Mouse (Mus musculus) MEL (cell line): ENCODE measurements around the gene Prkcq. TPM values are rescaled to one million over a fixed set of nuclear protein-coding genes. Genes with fewer than 3 reads are reported as not detected.

Experiments used
- DNase-seq: peaks from one replicate; pipeline ENCODE4 v3.0.0; 2011; ENCODE audit warnings: low read depth, low spot score
- H3K27ac ChIP-seq: 2 replicates; pipeline ENCODE4 v1.5.1; 2012; ENCODE audit warnings: low read depth, mild to moderate bottlenecking, control low read depth, low read length, moderate library complexity; ENCODE audit not compliant: control insufficient read depth
- H3K27me3 ChIP-seq, 2 experiments: fragments of 150-350 bp in 1 of 2; sonication (generic) in 1 of 2; 2 replicates each; pipeline ENCODE4 v1.6.1; 2012; ENCODE audit warnings: low read length in 2 of 2, mild to moderate bottlenecking in 2 of 2, improper control_type of control experiment in 1 of 2, moderate library complexity in 1 of 2; ENCODE audit not compliant: insufficient read depth in 2 of 2, control insufficient read depth in 1 of 2
- H3K36me3 ChIP-seq, 2 experiments: 2 replicates each; pipeline ENCODE4 v1.6.1; 2012 to 2014; ENCODE audit warnings: low read length in 2 of 2, improper control_type of control experiment in 1 of 2, inconsistent platforms in 1 of 2, mild to moderate bottlenecking in 1 of 2; ENCODE audit not compliant: insufficient read depth in 2 of 2, control insufficient read depth in 1 of 2
- H3K4me1 ChIP-seq, 2 experiments: fragments of 150-350 bp in 1 of 2; sonication (generic) in 1 of 2; 2 replicates each; pipeline ENCODE4 v1.6.1; 2012; ENCODE audit warnings: low read length in 2 of 2, improper control_type of control experiment in 1 of 2, mild to moderate bottlenecking in 1 of 2; ENCODE audit not compliant: insufficient read depth in 2 of 2, control insufficient read depth in 1 of 2
- H3K4me3 ChIP-seq, 2 experiments: fragments of 150-350 bp in 1 of 2; sonication (generic) in 1 of 2; 2 replicates each; pipeline ENCODE4 v1.5.1; 2012; ENCODE audit warnings: low read depth in 2 of 2, low read length in 2 of 2, mild to moderate bottlenecking in 2 of 2, moderate library complexity in 2 of 2, control low read depth in 1 of 2, improper control_type of control experiment in 1 of 2; ENCODE audit not compliant: control insufficient read depth in 1 of 2, insufficient read depth in 1 of 2
- H3K79me2 ChIP-seq: 2 replicates; pipeline ENCODE4 v1.6.1; 2012; ENCODE audit warnings: mild to moderate bottlenecking, low read length, moderate library complexity; ENCODE audit not compliant: control insufficient read depth, poor library complexity, insufficient read depth
- H3K9ac ChIP-seq: 2 replicates; pipeline ENCODE4 v1.6.1; 2012; ENCODE audit warnings: low read depth, mild to moderate bottlenecking, control low read depth, low read length, moderate library complexity; ENCODE audit not compliant: control insufficient read depth, poor library complexity, severe bottlenecking
- H3K9me3 ChIP-seq: fragments of 150-350 bp; sonication (generic); replicated peaks from 2 replicates; pipeline ENCODE4 v1.6.1; 2012; ENCODE audit warnings: mild to moderate bottlenecking, low read length, improper control_type of control experiment, moderate library complexity; ENCODE audit not compliant: insufficient read depth
- BHLHE40 ChIP-seq: IDR thresholded peaks from 2 replicates; pipeline ENCODE4 v1.6.1; 2012; ENCODE audit warnings: low read depth, mild to moderate bottlenecking, inconsistent platforms, low read length, improper control_type of control experiment, borderline replicate concordance
- CHD1 ChIP-seq: IDR thresholded peaks from 2 replicates; pipeline ENCODE4 v1.6.1; 2012; ENCODE audit warnings: low read depth, mild to moderate bottlenecking, inconsistent platforms, low read length, improper control_type of control experiment
- CHD2 ChIP-seq: IDR thresholded peaks from 2 replicates; pipeline ENCODE4 v1.6.1; 2011; ENCODE audit warnings: low read length, improper control_type of control experiment
- EP300 ChIP-seq, 2 experiments: IDR thresholded peaks; 2 replicates each; pipeline ENCODE4 v1.6.1; 2011; ENCODE audit warnings: improper control_type of control experiment in 2 of 2, low read length in 2 of 2, low read depth in 1 of 2, mild to moderate bottlenecking in 1 of 2
- GABPA ChIP-seq: IDR thresholded peaks from 2 replicates; pipeline ENCODE4 v1.6.1; 2012; ENCODE audit warnings: low read depth, mild to moderate bottlenecking, inconsistent platforms, low read length, improper control_type of control experiment, moderate library complexity
- JUND ChIP-seq: IDR thresholded peaks from 2 replicates; pipeline ENCODE4 v1.6.1; 2011; ENCODE audit warnings: low read depth, mild to moderate bottlenecking, improper control_type of control experiment, low read length
- MAFK ChIP-seq: IDR thresholded peaks from 2 replicates; pipeline ENCODE4 v1.6.1; 2011; ENCODE audit warnings: low read depth, mild to moderate bottlenecking, low read length, improper control_type of control experiment, borderline replicate concordance
- MXI1 ChIP-seq: IDR thresholded peaks from 2 replicates; pipeline ENCODE4 v1.6.1; 2011; ENCODE audit warnings: mild to moderate bottlenecking, low read depth, low read length, improper control_type of control experiment
- MYB ChIP-seq: IDR thresholded peaks from 2 replicates; pipeline ENCODE4 v1.6.1; 2011; ENCODE audit warnings: mild to moderate bottlenecking, low read depth, low read length, improper control_type of control experiment
- MYC ChIP-seq: IDR thresholded peaks from 2 replicates; pipeline ENCODE4 v1.6.1; 2011; ENCODE audit warnings: low read depth, mild to moderate bottlenecking, low read length, improper control_type of control experiment, moderate library complexity
- POLR2A ChIP-seq, 2 experiments: IDR thresholded peaks; 2 replicates each; pipeline ENCODE4 v1.6.1; 2011 to 2012; ENCODE audit warnings: low read length in 2 of 2, mild to moderate bottlenecking in 2 of 2, control low read depth in 1 of 2, improper control_type of control experiment in 1 of 2, low read depth in 1 of 2, moderate library complexity in 1 of 2; ENCODE audit not compliant: control insufficient read depth in 1 of 2, insufficient read depth in 1 of 2, poor library complexity in 1 of 2
- SMC3 ChIP-seq: IDR thresholded peaks from 2 replicates; pipeline ENCODE4 v1.6.1; 2011; ENCODE audit warnings: low read depth, low read length, improper control_type of control experiment
- TAL1 ChIP-seq: IDR thresholded peaks from 2 replicates; pipeline ENCODE4 v1.6.1; 2012; ENCODE audit warnings: mild to moderate bottlenecking, inconsistent platforms, low read length, moderate library complexity, mixed read lengths
- TCF12 ChIP-seq: IDR thresholded peaks from 2 replicates; pipeline ENCODE4 v1.6.1; 2014; ENCODE audit warnings: low read depth, mild to moderate bottlenecking, inconsistent platforms, low read length, improper control_type of control experiment, moderate library complexity
- USF1 ChIP-seq: IDR thresholded peaks from 2 replicates; pipeline ENCODE4 v1.6.1; 2014; ENCODE audit warnings: low read depth, mild to moderate bottlenecking, inconsistent platforms, low read length, improper control_type of control experiment, moderate library complexity
- USF2 ChIP-seq, 2 experiments: IDR thresholded peaks; 2 replicates each; pipeline ENCODE4 v1.6.1; 2011 to 2012; ENCODE audit warnings: improper control_type of control experiment in 2 of 2, low read length in 2 of 2, borderline replicate concordance in 1 of 2, inconsistent platforms in 1 of 2, low read depth in 1 of 2, mild to moderate bottlenecking in 1 of 2; ENCODE audit not compliant: insufficient read depth in 1 of 2
- ZC3H11A ChIP-seq: IDR thresholded peaks from 2 replicates; pipeline ENCODE4 v1.6.1; 2012; ENCODE audit warnings: low read depth, mild to moderate bottlenecking, inconsistent platforms, low read length, improper control_type of control experiment
- ZMIZ1 ChIP-seq: IDR thresholded peaks from 2 replicates; pipeline ENCODE4 v1.6.1; 2012; ENCODE audit warnings: low read depth, mild to moderate bottlenecking, inconsistent platforms, low read length, improper control_type of control experiment, moderate library complexity
- polyA plus RNA-seq, 2 experiments: library from polyadenylated mRNA; stranded (reverse) in 1 of 2; unstranded in 1 of 2; fragments of >175 nt in 1 of 2; fragments of >200 nt in 1 of 2; gene quantifications; 2 replicates each; pipeline versions ENCODE4 v1.2.1 to v1.2.4; 2012; ENCODE audit warnings: low replicate concordance in 2 of 2, low read depth in 1 of 2; ENCODE audit not compliant: insufficient read length in 2 of 2, insufficient read depth in 1 of 2, missing spikeins in 1 of 2
- total RNA-seq: library from RNA; depleted of rRNA; stranded (reverse); fragments of 300-350 nt; gene quantifications from 2 replicates; pipeline ENCODE4 v1.2.3, GENCODE M21; 2012

Gene Prkcq
- total and polyA plus RNA-seq, 3 experiments: 0.12 to 0.19 TPM; not detected in 1

DNA sequence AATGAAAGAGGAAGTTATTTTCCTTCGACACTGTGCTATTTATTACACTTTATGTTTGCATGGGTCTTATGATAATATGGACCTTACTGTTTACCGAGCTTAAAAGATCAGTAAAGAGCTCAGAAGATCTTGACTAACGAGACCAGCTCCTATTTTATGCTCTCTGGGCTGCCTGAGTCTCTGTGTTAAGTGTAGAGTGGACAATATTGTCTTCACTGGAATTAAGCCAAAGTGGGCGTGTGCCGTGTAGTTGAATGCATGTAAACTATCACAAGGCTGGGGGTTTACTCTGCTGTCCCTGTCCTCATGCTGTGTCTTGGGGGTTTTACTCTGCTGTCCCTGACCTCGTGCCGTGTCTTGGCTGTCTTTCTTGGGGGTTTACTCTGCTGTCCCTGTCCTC is 107.1 kb downstream of the Prkcq start:
- H3K4me3 ChIP-seq: peak overlapping the region; percentile 27 to 43
- no peaks in the 10 kb centered on the region; a peak in 2 of 4 replicates for H3K27me3 ChIP-seq
- no peaks in the 10 kb centered on the region for H3K9me3 ChIP-seq
- no peaks in the 10 kb centered on the region for H3K36me3 ChIP-seq
- no peaks in the 10 kb centered on the region for H3K79me2 ChIP-seq
- H3K4me1 ChIP-seq: peaks cover 0 to 5% of the 10 kb centered on the region in 2 experiments; a peak in 2 of 4 replicates
- no peak for TF ChIP-seq MYC
- TF ChIP-seq MXI1: no peak
- no peak for TF ChIP-seq MAFK
- no peak for TF ChIP-seq CHD2
- no peak for TF ChIP-seq USF2 (IDR thresholded peaks at IDR 0.05; ENCODE audit: borderline replicate concordance in 1 of 2, insufficient read depth in 1 of 2, low read depth in 1 of 2, low read length in 2 of 2)
- TF ChIP-seq MYB: no peak
- TF ChIP-seq USF1: no peak
- TF ChIP-seq JUND: no peak
- no peak for TF ChIP-seq ZC3H11A
- TF ChIP-seq EP300 (IDR thresholded peaks at IDR 0.05; ENCODE audit: low read depth in 1 of 2, low read length in 2 of 2): no peak
- TF ChIP-seq SMC3: no peak
- TF ChIP-seq TAL1: no peak
- TF ChIP-seq BHLHE40: no peak
- no peak for TF ChIP-seq GABPA
- no peak for TF ChIP-seq CHD1
- TF ChIP-seq TCF12: no peak
- no peak for TF ChIP-seq ZMIZ1
- no peak for TF ChIP-seq POLR2A (IDR thresholded peaks at IDR 0.05; ENCODE audit: control insufficient read depth in 1 of 2, insufficient read depth in 1 of 2, low read depth in 1 of 2, low read length in 2 of 2, poor library complexity in 1 of 2)
- no peak overlapping the region for H3K27ac ChIP-seq
- H3K9ac ChIP-seq: no peak overlapping the region
- DNase-seq: peak; percentile 47

DNA sequence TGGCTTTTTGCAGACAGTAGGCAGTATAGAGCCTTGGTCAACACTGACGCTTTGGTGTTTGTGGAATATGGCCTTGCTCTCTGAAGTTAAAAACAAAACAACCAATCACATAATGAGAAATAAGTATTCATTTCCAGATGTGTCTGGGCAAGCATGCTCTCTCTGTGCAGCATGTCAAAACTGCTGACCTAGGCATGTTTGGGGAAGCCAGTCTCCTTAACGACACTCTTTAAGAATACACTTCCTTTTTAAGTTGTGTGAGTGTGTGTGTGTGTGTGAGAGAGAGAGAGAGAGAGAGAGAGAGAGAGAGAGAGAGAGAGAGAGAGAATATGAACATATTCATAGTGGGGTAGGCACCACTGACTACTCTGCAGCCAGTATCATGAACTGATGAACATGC is 108.3 kb downstream of the Prkcq start:
- Histone ChIP-seq H3K9ac (no peak overlapping the region), H3K36me3 (no peaks in the 10 kb centered on the region)
- TF ChIP-seq MAFK: peak; percentile 73
- no peak for TF ChIP-seq USF1

More for the DNA sequence above, 108.3 kb downstream of the Prkcq start:
- Histone ChIP-seq H3K79me2 (no peaks in the 10 kb centered on the region), H3K4me1 (peaks cover 0 to 5% of the 10 kb centered on the region in 2 experiments; a peak in 2 of 4 replicates), H3K9me3 (no peaks in the 10 kb centered on the region), H3K27me3 (no peaks in the 10 kb centered on the region; a peak in 2 of 4 replicates), H3K27ac (no peak overlapping the region), H3K4me3 (no peak overlapping the region)
- DNase-seq: no peak
